Mouse (Mus musculus) limb, embryonic 11.5 days (tissue): ENCODE data around the gene Mesp2. TPM values are rescaled to one million over a fixed set of nuclear protein-coding genes. Genes with fewer than 3 reads are reported as not detected.

Experiments used
- ATAC-seq: fragments of 200-750 bp; cut with Nextera tagmentation; 2 replicates; pipeline ENCODE4 v1.8.0; 2017; ENCODE audit warnings: low read depth; ENCODE audit not compliant: insufficient number of reproducible peaks, low FRiP score, low TSS enrichment
- DNase-seq: peaks from one replicate; pipeline ENCODE4 v3.0.0-alpha.2; 2015; ENCODE audit warnings: low spot score
- H3K27ac ChIP-seq: fragments of 300-500 bp; sonication (generic); replicated peaks from 2 replicates; pipeline ENCODE4 v1.5.1; 2014; ENCODE audit warnings: low read depth, mild to moderate bottlenecking, low read length
- H3K27me3 ChIP-seq: fragments of 300-500 bp; sonication (generic); 2 replicates; pipeline ENCODE4 v1.6.1; 2014; ENCODE audit warnings: mild to moderate bottlenecking, low read length, mixed read lengths; ENCODE audit not compliant: control insufficient read depth, insufficient read depth
- H3K36me3 ChIP-seq: fragments of 300-500 bp; sonication (generic); 2 replicates; pipeline ENCODE4 v1.6.1; 2014; ENCODE audit warnings: mild to moderate bottlenecking, low read length, moderate library complexity, mixed read lengths; ENCODE audit not compliant: control insufficient read depth, insufficient read depth
- H3K4me1 ChIP-seq: fragments of 300-500 bp; sonication (generic); 2 replicates; pipeline ENCODE4 v1.6.1; 2014; ENCODE audit warnings: low read length, mixed read lengths; ENCODE audit not compliant: control insufficient read depth, insufficient read depth
- H3K4me2 ChIP-seq: fragments of 300-500 bp; sonication (generic); 2 replicates; pipeline ENCODE4 v1.6.1; 2014; ENCODE audit warnings: low read depth, mild to moderate bottlenecking, moderate library complexity; ENCODE audit not compliant: severe bottlenecking
- H3K4me3 ChIP-seq: fragments of 300-500 bp; sonication (generic); 2 replicates; pipeline ENCODE4 v1.5.1; 2014; ENCODE audit warnings: low read depth, low read length
- H3K9ac ChIP-seq: fragments of 300-500 bp; sonication (generic); 2 replicates; pipeline ENCODE4 v1.6.1; 2014; ENCODE audit warnings: mild to moderate bottlenecking, low read length
- H3K9me3 ChIP-seq: fragments of 300-500 bp; sonication (generic); 2 replicates; pipeline ENCODE4 v1.6.1; 2016; ENCODE audit warnings: low read length; ENCODE audit not compliant: control insufficient read depth
- WGBS: fragments of 180-500 bp; shearing (Covaris S2); extraction: QIAGEN DNeasy Blood & Tissue Kit; methylation state at CpG from one replicate; pipeline ENCODE4 v1.1.7; 2014; 5-methylcytosine and 5-hydroxymethylcytosine counted together
- polyA plus RNA-seq: library from polyadenylated mRNA; unstranded; fragments of >200 nt; fragmentation: Nextera tagmentation; extraction: Ambion mirVana; gene quantifications from 2 replicates; pipeline ENCODE4 v1.2.1, GENCODE M21; 2014

The Mesp2 gene
- polyA plus RNA-seq, 1 experiment from 2014 or later = 0.32 TPM

- ATAC-seq = no peak
- Histone ChIP-seq H3K9me3 (no peaks in the 10 kb centered on the region), H3K4me1 (no peaks in the 10 kb centered on the region), H3K27ac (no peak overlapping the region), H3K4me3 (no peak overlapping the region), H3K4me2 (no peak overlapping the region), H3K9ac (no peak overlapping the region), H3K36me3 (no peaks in the 10 kb centered on the region), H3K27me3 (peaks cover 8% of the 10 kb centered on the region; the same call in 1 of the 2 replicates)
- DNase-seq = no peak
- WGBS = 75% methylated on average over 6 of the region's 6 CpGs
These were observed 11.0 kb upstream of the Mesp2 start for GRCm38 (mm10) chr7:79799506-79799905.

DNA sequence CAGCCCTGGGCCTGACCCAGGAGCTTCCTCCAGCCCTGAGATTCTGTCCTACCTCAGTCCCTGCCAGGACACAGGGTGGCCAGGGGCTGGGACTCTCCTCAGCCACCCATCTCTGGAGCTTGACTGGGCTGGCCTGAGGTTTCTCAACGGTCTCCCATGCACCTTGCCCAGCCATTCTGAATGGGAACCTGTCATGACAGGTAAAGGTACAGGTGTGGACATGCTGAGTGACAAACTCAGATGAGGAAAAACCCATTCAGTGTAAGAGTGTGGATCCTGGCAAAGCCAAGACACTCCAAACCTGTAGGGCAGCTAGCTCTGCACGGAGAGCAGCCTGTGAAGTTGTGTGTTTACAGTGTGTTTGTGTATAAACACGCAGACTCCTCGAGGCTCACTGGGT, 10.2 kb upstream of the Mesp2 start:
- H3K9ac ChIP-seq = no peak overlapping the region
- no peak overlapping the region for H3K4me3 ChIP-seq
- H3K27ac ChIP-seq = no peak overlapping the region
- DNase-seq (no peak), ATAC-seq (no peak)
- no peaks in the 10 kb centered on the region for H3K36me3 ChIP-seq
- WGBS = 76% methylated on average over 4 of the region's 4 CpGs
- H3K4me1 ChIP-seq = no peaks in the 10 kb centered on the region
- no peak overlapping the region for H3K4me2 ChIP-seq
- H3K9me3 ChIP-seq = no peaks in the 10 kb centered on the region
- H3K27me3 ChIP-seq = 0 out of 2 replicates have a peak, but pooled peaks cover under 1% of the 10 kb centered on the region

DNA sequence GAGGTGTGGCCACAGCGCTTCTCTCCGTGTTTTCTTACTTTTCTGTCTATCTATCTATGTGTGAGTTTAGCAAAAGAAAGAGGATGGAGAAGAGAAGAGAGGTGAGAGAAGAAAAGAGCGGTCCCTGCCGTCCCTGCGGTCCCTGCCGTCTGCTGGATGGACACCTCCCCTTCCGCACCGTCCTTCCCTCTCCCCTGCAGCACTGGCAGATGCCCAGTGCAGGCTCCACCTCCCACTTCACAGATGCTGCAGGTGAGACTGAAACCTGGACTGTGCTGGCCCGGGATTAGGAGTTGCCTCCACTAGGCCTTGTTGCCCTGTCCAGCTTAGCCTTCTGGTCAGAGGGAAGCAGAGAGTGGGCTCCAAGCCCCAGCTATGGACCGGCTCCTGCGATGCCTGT, 9.1 kb upstream of the Mesp2 start:
- ATAC-seq (no peak), DNase-seq (no peak)
- H3K4me3 ChIP-seq = no peak overlapping the region
- no peak overlapping the region for H3K27ac ChIP-seq
- no peak overlapping the region for H3K9ac ChIP-seq
- 70% methylated on average over 11 of the region's 11 CpGs for WGBS
- no peaks in the 10 kb centered on the region for H3K9me3 ChIP-seq
- H3K27me3 ChIP-seq = no peaks in the 10 kb centered on the region
- H3K4me2 ChIP-seq = no peak overlapping the region
- no peaks in the 10 kb centered on the region for H3K4me1 ChIP-seq
- no peaks in the 10 kb centered on the region for H3K36me3 ChIP-seq

DNA sequence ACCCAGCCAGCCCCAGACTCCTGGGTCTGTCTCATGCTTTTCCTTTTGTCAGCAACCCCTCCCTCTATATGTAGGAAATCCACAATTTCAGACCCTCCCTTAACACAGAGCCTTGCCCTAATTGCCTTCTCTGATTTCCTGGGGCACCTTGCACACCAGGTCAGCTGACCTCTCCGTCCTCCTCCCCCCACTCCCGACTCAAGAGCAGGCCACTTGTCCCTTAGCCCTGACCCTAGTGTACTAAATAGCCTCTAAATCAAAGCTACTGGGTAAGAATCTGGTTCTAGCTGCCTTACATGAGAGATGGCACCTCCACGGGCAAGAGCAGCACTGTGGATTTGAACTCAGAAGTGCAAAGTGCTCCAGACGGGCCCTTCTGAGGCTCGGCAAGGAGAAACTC, 8.5 kb upstream of the Mesp2 start:
- ATAC-seq = no peak
- Histone ChIP-seq H3K27ac (no peak overlapping the region), H3K4me2 (no peak overlapping the region), H3K27me3 (no peaks in the 10 kb centered on the region), H3K36me3 (no peaks in the 10 kb centered on the region), H3K9ac (no peak overlapping the region), H3K4me1 (no peaks in the 10 kb centered on the region), H3K9me3 (no peaks in the 10 kb centered on the region), H3K4me3 (no peak overlapping the region)
- no peak for DNase-seq
- 35% methylated on average over 5 of the region's 5 CpGs for WGBS

DNA sequence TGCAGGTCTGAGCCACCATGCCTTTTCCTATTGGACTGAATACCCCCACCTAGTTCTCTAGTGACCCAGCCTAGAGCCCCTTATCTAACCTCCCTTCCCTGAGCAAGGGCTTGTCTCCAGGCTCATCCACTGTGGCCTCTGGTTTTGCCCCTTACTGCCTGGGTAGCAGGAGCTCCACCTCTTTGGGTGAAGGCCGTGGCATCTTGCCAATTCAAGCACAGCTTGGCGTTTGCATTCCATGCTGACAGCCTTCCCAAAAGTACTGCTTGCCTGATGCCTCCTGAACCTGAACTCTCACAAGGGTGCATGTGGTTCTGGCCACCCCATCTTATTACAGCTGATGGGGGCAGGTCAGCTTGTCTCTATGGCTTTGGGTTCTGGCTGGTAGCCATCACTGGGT, 6.6 kb upstream of the Mesp2 start:
- Histone ChIP-seq H3K4me1 (no peaks in the 10 kb centered on the region), H3K4me2 (no peak overlapping the region), H3K27ac (no peak overlapping the region), H3K9me3 (no peaks in the 10 kb centered on the region), H3K27me3 (no peaks in the 10 kb centered on the region), H3K4me3 (no peak overlapping the region), H3K9ac (no peak overlapping the region), H3K36me3 (no peaks in the 10 kb centered on the region)
- ATAC-seq = no peak
- 80% methylated on average over 2 of the region's 2 CpGs for WGBS
- no peak for DNase-seq

- no peak overlapping the region for H3K9ac ChIP-seq
- 82% methylated on average over 7 of the region's 7 CpGs for WGBS
- peaks cover 15% of the 10 kb centered on the region for H3K27me3 ChIP-seq
- ATAC-seq = no peak
- no peak overlapping the region for H3K4me3 ChIP-seq
- DNase-seq = no peak
- H3K36me3 ChIP-seq = no peaks in the 10 kb centered on the region
- H3K27ac ChIP-seq = no peak overlapping the region
- no peak overlapping the region for H3K4me2 ChIP-seq
- no peaks in the 10 kb centered on the region for H3K9me3 ChIP-seq
- H3K4me1 ChIP-seq = 0 out of 2 replicates have a peak, but pooled peaks cover 4% of the 10 kb centered on the region
These were observed 2.0 kb upstream of the Mesp2 start for GRCm38 (mm10) chr7:79808561-79808960.

GRCm38 (mm10) chr7:79813409-79813808, 2.9 kb downstream of the Mesp2 start:
- no peak for DNase-seq
- Histone ChIP-seq H3K9ac (no peak overlapping the region), H3K4me1 (0 out of 2 replicates have a peak, but pooled peaks cover 4% of the 10 kb centered on the region), H3K36me3 (no peaks in the 10 kb centered on the region), H3K27ac (no peak overlapping the region), H3K4me2 (no peak overlapping the region), H3K9me3 (no peaks in the 10 kb centered on the region), H3K27me3 (peaks cover 15% of the 10 kb centered on the region), H3K4me3 (no peak overlapping the region)
- ATAC-seq = no peak
- 89% methylated on average over 1 of the region's 1 CpGs for WGBS

GRCm38 (mm10) chr7:79818321-79818720, 7.8 kb downstream of the Mesp2 start:
- no peak overlapping the region for H3K27ac ChIP-seq
- no peak overlapping the region for H3K4me2 ChIP-seq
- no peak overlapping the region for H3K9ac ChIP-seq
- H3K4me3 ChIP-seq = no peak overlapping the region
- no peak for ATAC-seq
- H3K4me1 ChIP-seq = 0 out of 2 replicates have a peak, but pooled peaks cover 5% of the 10 kb centered on the region
- H3K27me3 ChIP-seq = no peaks in the 10 kb centered on the region; the same call in 1 of the 2 replicates
- 8% methylated on average over 6 of the region's 6 CpGs for WGBS
- H3K36me3 ChIP-seq = no peaks in the 10 kb centered on the region
- no peaks in the 10 kb centered on the region for H3K9me3 ChIP-seq
- no peak for DNase-seq

DNA sequence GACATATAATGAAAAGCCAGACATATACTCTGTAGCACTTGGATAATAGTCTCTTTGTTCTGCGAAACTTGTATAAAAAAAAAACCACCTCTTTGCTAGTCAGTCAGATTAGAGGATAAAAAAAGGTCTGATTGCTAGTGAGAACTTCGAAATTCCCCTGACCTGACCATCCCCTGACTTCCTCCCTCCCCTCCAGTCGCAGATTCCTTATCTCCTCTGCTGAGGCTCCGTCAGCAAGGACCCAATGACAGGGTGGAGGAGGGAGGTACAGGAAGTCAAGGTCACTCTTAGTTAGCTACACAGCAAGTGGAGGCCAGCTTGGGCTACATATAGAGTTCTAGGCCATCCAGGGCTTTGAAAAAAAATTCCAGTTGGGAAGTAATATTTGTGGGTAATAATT, 9.0 kb downstream of the Mesp2 start:
- H3K27me3 ChIP-seq = no peaks in the 10 kb centered on the region; the same call in 1 of the 2 replicates
- 45% methylated on average over 4 of the region's 4 CpGs for WGBS
- H3K4me2 ChIP-seq = no peak overlapping the region
- no peaks in the 10 kb centered on the region for H3K9me3 ChIP-seq
- H3K4me1 ChIP-seq = 0 out of 2 replicates have a peak, but pooled peaks cover 5% of the 10 kb centered on the region
- DNase-seq (no peak), ATAC-seq (no peak)
- no peak overlapping the region for H3K27ac ChIP-seq
- H3K4me3 ChIP-seq = no peak overlapping the region
- no peaks in the 10 kb centered on the region for H3K36me3 ChIP-seq
- H3K9ac ChIP-seq = no peak overlapping the region
